Comparison of ENCODE assay signal across 8 mouse cellular contexts in the genomic region with DNA sequence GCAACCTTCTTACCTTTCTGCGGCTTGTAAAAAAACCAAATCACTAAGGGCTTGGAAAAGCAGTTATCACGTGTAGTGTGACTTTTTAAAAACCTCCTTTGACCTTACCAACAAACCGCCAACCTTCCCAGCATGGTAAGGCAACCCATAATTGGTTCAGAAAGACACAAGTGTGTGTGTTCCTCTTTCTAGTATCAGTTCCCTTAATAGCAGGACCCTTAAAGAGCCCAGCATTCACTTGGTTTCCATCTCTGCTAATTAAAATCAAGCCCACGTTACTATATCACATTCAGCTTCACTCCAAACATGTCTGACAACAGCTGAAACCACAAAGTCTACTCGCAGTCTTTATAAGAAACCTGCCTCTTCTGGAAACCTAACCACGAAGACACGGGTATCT. TPM values are rescaled to one million over a fixed set of nuclear protein-coding genes. Genes with fewer than 3 reads are reported as not detected.
DNase-seq lines count a peak whose midpoint lies in the region; ATAC-seq and TF ChIP-seq lines count a peak whose summit lies in the region.

No protein-coding gene starts in this region.

- H3K36me3 ChIP-seq in forebrain, postnatal 0 days (ENCODE audit: insufficient read depth): no peaks in the 10 kb centered on the region
- H3K36me3 ChIP-seq in macrophage (ENCODE audit: inconsistent target): no peaks in the 10 kb centered on the region

- H3K79me2 ChIP-seq in macrophage (ENCODE audit: inconsistent target): peaks cover 63% of the 10 kb centered on the region

- 0 out of 2 replicates have a peak overlapping the region, but pooled peaks have one; percentile 83 for H3K9ac ChIP-seq in forebrain, postnatal 0 days

- H3K4me2 ChIP-seq in forebrain, postnatal 0 days (ENCODE audit: low read depth): peak overlapping the region; percentile 74

- no peaks in the 10 kb centered on the region for H3K27me3 ChIP-seq in forebrain, postnatal 0 days (ENCODE audit: insufficient read depth, low read length)

- no peak for ATAC-seq in forebrain, postnatal 0 days

- DNase-seq in embryo, embryonic 10.5 days (ENCODE audit: low spot score): peak; percentile 14
- no peak for DNase-seq in embryo, embryonic 9.5 days (ENCODE audit: extremely low spot score)
- DNase-seq in 416B (ENCODE audit: low read depth) (peak; percentile 66), MN1 (ENCODE audit: low spot score) (no peak)
- no peak for DNase-seq in forebrain, postnatal 0 days
- no peak for DNase-seq in left cerebral cortex, adult 8-10 months (ENCODE audit: low spot score in 2 of 2)
- no peak for DNase-seq in gastrocnemius, adult 18-20 months (ENCODE audit: low spot score)

- no peaks in the 10 kb centered on the region for H3K9me3 ChIP-seq in forebrain, postnatal 0 days (ENCODE audit: low read length)

- WGBS in forebrain, postnatal 0 days: 19% methylated on average over 7 of the region's 7 CpGs
- whole genome bisulfite sequencing in macrophage (ENCODE audit: missing documents): under 1% methylated on average over 7 of the region's 7 CpGs

- H3K27ac ChIP-seq in forebrain, postnatal 0 days (ENCODE audit: low read depth, low read length): no peak overlapping the region
- H3K27ac ChIP-seq in macrophage: peak overlapping the region; percentile 76

- no peak for TF ChIP-seq CTCF in forebrain, postnatal 0 days (IDR thresholded peaks at IDR 0.05; ENCODE audit: low read depth)

- peak overlapping the region; percentile 88 for H3K4me3 ChIP-seq in forebrain, postnatal 0 days (ENCODE audit: low read depth, low read length)
- H3K4me3 ChIP-seq in macrophage (ENCODE audit: inconsistent target): peak overlapping the region; percentile 51

- peaks cover 23% of the 10 kb centered on the region for H3K4me1 ChIP-seq in forebrain, postnatal 0 days (ENCODE audit: insufficient read depth)

RNA-seq across cellular contexts. Expression of a gene that starts 2.5 kb away (rescaled TPM):
- 30.1 and 48.7 TPM in 2 replicates for total RNA-seq in forebrain, postnatal 0 days (2014; rRNA removed)
- polyA plus RNA-seq in forebrain, postnatal 0 days (2015; fragmentation: Nextera tagmentation; extraction: Ambion mirVana): 59.2 and 60.0 TPM in 2 replicates
- total RNA-seq in macrophage (2018; cell fraction: chromatin; rRNA removed): 100 to 1,000 TPM in 1 of 26 experiments, 10 to 100 TPM in 20, 1 to 10 TPM in 5; 6.4 to 109 (median 22.0) TPM
- total RNA-seq in macrophage (2018; cell fraction: cytosol; rRNA removed): 100 to 1,000 TPM in 1 of 26 experiments, 10 to 100 TPM in 25; 55.1 to 152 (median 72.1) TPM
- total RNA-seq in macrophage (2018; cell fraction: nucleus; rRNA removed): 100 to 1,000 TPM in 1 of 26 experiments, 10 to 100 TPM in 25; 13.7 to 108 (median 47.6) TPM
- polyA plus RNA-seq in macrophage (2018): 51.1 to 93.2 TPM (median 65.8 TPM) in 3 replicates
- 10 to 100 TPM; 73.9 to 95.4 (median 87.4) TPM for total RNA-seq in left cerebral cortex, adult 8-10 months (2022)
- total RNA-seq in gastrocnemius, adult 18-20 months (2021): 10 to 100 TPM; 13.2 to 16.2 TPM

Comparison
In these comparisons a context has a peak if more than half of its experiments do, and no peak if none do; other contexts are left out.
1. DNase-seq: peak in embryo, embryonic 10.5 days (single experiment) and 416B (single experiment); none in embryo, embryonic 9.5 days (single experiment), forebrain, postnatal 0 days (single experiment), left cerebral cortex, adult 8-10 months (0 of 2), gastrocnemius, adult 18-20 months (single experiment) and MN1 (single experiment).